Mouse (Mus musculus) liver, adult (tissue): ENCODE measurements around the gene Cyp27b1.

Experiments
- GATA4 ChIP-seq: IDR thresholded peaks from 2 replicates; pipeline ENCODE4 v1.6.1; 2014; ENCODE audit warnings: mild to moderate bottlenecking, low read length; ENCODE audit not compliant: insufficient replicate concordance

Cyp27b1 gene

DNA sequence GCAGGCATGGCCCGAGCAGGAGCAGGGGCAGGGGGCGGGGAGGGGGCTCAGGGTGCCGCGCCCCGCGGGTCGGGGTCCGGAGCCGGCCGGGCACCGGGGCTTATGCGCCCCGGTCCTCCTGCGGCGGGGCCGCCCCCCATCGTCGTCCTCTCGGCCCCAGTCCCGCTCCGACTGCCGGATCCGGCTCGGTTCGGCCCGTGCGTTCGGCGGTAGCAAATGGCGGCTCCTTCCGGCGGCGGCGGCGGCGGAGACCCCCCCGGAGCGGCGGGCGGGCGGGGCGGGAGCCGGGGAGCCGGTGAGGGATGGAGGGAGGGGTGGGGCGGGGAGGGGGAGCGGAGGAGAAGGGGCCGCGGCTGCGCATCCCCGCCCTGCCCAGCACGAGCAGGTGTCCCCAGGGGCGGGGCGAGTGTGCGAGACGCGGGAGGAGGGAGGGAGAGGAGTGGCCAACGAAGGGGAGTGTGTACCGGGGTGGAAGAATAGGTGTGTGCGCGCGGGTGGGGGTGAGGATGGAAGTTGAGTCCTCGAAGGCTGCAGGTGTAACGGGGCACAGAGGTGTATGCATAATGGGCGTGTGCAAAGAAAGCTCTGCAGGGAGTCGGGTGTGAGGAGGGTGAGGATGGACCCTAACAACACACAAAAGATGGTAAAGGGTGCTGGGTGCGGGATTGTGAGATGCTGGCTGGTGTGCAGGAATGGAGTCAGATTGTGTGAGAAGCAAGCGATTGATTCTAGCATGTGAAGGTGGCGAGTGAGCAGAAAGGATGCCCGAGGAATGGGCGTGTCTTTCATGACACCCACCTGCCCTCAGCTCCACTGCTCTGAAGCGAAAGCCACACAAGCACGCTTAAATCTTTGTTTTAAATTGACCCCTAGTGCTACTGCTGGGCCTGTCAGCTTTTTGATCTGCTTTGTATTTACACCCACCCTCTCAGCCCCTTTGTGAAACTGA, 12.2 kb downstream of the Cyp27b1 start, which contains the start of gene March9:
Gene March9, minus strand, starts transcription at position 217 of the 949 bp plus-strand sequence.
- TF ChIP-seq GATA4: no peak

- no peak for TF ChIP-seq GATA4
Observed at GRCm38 (mm10) chr10:127061085-127061484, 13.0 kb downstream of the Cyp27b1 start.

DNA sequence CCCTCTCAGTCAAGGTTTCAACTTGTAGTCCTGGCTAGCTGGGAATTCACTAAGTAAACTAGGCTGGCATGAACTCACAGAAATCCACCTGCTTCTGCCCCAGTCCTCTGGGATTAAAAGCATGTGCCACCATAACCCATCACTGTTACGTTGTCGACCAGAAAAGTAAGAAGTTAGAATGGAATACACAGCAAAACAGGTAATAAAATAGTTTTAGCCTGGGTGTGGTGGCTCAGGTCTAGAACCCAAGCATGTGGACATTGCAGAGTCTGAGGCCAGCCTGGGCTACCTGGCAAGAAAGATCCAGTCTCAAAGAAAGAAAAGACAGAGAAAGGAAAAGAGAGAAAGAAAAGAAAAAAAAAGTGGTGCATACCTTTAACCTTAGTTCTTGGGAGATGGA, 13.5 kb downstream of the Cyp27b1 start:
- no peak for TF ChIP-seq GATA4

GRCm38 (mm10) chr10:127062503-127062902, 14.5 kb downstream of the Cyp27b1 start:
- TF ChIP-seq GATA4: no peak

DNA sequence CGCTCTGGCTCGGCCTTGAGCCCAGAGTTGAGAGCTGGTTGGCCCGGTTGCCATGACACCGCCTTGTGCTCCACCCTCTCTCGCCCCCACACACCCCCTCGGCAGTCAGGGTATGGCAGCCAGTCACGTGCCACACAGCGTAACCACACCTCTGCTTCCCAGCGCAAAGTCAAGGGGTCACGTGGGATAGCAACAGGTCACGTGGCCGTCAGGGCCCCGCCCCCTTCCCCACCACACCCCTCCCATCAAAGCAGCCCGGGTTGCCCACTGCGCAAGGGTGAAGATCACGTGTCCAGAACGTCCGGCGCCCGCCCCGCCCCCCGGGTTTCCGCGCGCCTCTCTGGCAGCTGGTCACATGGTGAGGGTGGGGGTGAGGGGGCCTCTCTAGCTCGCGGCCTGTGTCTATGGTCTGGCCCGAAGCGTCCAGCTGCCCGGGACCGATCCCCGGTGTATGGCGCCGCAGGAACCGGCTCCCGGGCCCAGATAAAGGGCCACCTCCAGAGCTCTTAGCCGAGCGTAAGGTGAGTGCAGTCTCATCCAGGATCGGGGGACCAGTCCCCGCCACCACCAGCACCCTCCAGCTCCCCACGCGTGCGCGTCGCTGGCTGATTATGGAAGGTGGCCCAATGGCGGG, 15.3 kb downstream of the Cyp27b1 start, which contains the start of gene Cdk4:
Gene Cdk4, plus strand, starts transcription at position 296 of the 634 bp plus-strand sequence.
- TF ChIP-seq GATA4: no peak

DNA sequence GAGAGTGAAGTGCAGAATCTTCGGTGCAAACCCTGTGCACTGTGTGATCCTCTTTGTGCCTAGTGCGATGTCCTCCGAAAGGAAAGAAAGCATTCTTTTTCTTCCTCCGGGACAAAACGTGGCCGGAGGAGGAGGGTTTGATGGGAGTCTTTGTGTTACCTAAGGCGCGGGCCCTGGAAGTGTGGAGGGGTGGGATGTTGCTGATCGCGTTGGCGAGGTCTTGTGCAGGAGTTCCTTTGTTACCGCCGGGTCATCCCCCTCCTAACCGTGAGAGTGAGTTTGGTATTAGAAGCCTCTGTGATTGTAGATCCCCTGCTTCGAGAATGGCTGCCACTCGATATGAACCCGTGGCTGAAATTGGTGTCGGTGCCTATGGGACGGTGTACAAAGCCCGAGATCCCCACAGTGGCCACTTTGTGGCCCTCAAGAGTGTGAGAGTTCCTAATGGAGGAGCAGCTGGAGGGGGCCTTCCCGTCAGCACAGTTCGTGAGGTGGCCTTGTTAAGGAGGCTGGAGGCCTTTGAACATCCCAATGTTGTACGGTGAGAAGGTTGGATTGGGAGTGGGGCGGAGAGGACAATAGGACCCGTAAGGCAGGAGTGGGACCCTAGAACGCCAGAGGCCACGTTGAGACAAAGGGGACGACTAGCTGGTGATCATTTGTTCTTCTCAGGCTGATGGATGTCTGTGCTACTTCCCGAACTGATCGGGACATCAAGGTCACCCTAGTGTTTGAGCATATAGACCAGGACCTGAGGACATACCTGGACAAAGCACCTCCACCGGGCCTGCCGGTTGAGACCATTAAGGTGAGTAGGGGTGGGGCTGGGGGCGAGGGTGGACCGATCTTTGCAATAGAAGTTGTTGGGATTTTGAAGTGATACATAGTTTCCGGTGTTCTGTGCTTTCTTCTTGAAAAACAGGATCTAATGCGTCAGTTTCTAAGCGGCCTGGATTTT, 16.1 kb downstream of the Cyp27b1 start:
- no peak for TF ChIP-seq GATA4

GRCm38 (mm10) chr10:127065981-127066380, 17.9 kb downstream of the Cyp27b1 start:
- no peak; the same call in 1 of the 2 replicates for TF ChIP-seq GATA4

DNA sequence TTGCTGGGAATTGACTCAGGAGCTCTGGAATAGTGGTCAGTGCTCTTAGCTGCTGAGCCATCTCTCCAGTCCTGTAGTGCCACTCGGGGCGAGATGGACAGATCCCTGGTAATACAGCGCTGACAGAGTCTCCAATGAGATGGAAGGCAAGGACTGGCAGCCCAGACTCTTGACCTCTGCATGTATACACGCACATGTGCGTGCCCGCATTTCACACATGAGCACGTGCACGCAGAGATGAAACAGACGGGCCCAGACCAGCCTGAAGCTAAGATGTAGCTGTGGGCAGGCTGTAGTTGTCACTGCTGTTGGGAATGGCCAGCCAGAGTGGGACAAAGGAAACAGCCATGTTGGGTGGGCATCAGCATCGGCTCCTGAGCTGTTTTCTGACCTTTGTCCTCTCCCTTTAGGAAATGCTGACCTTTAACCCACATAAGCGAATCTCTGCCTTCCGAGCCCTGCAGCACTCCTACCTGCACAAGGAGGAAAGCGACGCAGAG, 18.5 kb downstream of the Cyp27b1 start:
- no peak for TF ChIP-seq GATA4

DNA sequence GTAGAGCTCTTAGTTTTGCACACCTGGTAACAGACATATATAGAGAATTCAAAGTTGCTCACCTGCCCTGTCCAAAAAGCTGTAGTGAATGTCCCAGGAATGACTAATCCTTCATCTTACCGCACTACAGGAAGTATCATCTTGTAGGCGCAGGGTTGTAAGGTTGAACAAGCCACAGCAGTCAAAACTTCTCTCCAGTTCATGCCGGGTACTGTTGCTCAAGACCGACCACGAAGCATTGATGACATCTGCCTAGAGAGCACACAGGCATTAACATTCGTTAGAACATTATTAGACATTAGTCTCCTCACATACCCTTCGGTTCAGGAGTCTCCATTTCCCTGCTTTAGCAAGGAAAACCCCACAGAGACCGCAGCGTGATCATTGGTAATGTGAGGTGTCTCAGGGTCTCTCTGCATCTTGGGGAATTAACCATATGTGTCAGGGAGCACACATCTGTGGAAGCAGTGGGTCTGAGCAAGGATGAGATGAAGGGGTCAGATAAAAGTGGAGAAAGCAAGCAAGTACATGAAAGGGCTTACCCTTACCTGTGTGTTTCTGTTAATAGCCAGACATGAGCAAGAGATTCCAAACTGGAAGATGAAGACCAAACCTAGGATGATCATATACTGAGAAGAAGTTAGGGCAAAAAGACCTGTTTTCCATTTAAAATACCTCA, 20.4 kb downstream of the Cyp27b1 start:
- TF ChIP-seq GATA4: no peak

DNA sequence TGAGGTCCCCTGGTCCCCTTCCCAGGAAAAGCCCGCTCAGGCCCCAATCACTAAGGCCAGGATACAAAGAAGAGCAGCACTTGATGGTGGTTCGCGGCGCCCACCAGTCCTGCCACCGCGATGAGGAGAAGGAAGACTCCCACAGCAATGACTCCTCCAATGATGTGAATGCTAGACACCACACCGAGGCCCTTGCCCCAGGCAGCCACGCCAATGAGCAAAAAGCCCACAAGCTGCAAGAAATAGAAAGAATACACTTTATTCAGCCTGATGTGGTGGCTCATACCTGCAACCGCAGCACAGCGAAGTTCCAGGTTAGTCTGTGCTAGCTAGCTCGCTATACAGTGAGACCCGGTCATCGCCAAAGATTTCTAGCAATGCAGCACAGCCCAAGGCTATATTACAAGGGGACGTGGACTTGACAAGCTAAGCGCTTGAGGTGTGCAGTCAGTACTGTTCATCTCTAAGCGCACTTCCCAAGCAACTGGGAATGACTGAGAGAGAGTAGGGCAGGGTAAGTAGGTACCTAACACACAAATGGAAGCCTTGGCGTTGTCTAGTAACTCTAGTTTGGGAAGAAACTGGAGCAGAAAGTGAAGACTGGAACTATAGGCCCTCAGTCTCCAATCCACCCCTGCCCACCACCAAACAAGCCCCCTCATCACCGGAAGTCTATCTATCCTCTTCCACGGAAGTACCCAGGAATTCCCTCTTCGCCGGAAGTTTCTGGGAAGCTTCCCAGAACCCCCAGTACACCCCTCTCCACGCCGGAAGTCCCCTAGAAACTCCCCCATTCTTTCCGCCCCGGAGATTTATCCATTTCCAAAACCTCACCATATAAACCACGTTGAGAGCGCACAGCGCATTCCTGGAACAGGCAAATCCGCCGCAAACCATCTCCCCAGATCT, 21.5 kb downstream of the Cyp27b1 start:
- no peak for TF ChIP-seq GATA4

- TF ChIP-seq GATA4: no peak; the same call in 1 of the 2 replicates
Observed at GRCm38 (mm10) chr10:127070190-127071121, 22.4 kb downstream of the Cyp27b1 start, which contains the start of gene Tspan31. TSS of gene Tspan31 (minus strand) at chr10:127070264.

DNA sequence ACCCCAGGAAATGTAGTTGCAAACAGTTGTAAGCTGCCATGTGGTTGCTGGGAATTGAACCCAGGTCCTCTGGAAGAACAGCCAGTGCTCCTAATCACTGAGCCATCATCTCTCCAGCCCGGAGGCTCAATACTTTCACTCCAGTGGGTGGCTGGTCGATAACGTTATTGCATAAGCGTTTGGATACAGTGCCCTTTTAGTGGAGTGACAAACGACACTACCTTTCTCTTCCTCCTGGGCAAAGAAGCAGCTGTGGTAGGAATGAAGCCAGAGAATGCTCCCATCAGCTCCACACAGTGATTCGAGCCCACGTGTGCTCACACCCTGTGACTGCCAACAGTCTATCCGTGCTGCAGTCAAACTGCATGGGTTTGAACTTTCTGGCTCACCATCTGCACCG, 23.2 kb downstream of the Cyp27b1 start:
- 0 out of 2 replicates have a peak, but pooled peaks have one; percentile 10 for TF ChIP-seq GATA4

DNA sequence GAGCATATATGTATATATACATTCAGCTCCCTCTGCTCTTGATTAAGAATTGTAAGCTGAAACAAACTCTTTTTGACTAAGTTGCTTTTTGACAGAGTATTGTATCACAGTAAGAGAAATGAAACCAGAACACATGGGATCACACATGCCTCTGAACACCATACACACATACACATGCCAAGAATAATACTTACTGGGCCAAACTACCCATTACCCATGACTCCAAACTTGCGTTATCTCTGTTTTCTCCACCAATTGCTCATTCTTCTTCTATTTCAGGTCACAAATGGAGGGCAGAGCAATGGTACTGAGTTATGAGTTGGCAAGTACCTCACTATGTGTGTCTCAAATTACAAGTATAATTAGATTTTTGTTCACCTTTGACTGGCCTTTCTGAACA, 25.9 kb downstream of the Cyp27b1 start:
- TF ChIP-seq GATA4: no peak
